Mouse (Mus musculus): ENCODE data around the gene Cebpz.

Gene Cebpz

GRCm38 (mm10) chr17:78903158-78903557 is 33.7 kb downstream of the Cebpz start:
- in situ Hi-C loops (cut with MseI, MboI) = no loop called here

GRCm38 (mm10) chr17:78895394-78895793 is 41.5 kb downstream of the Cebpz start:
- in situ Hi-C loops (cut with MseI, MboI) = no loop called here

- in situ Hi-C loops (cut with MseI, MboI) = no loop called here
Observed at GRCm38 (mm10) chr17:78894991-78895390, 41.9 kb downstream of the Cebpz start.

GRCm38 (mm10) chr17:78891020-78891419 is 45.8 kb downstream of the Cebpz start:
- in situ Hi-C loops (cut with MseI, MboI) = no loop called here

GRCm38 (mm10) chr17:78889184-78889583 is 47.7 kb downstream of the Cebpz start:
- in situ Hi-C loops (cut with MseI, MboI) = no loop called here

GRCm38 (mm10) chr17:78888554-78888953 is 48.3 kb downstream of the Cebpz start:
- in situ Hi-C loops (cut with MseI, MboI) = no loop called here

- in situ Hi-C loops (cut with MseI, MboI) = no loop called here
Observed at GRCm38 (mm10) chr17:78885286-78886065, 51.4 kb downstream of the Cebpz start.

- in situ Hi-C loops (cut with MseI, MboI) = no loop called here
Observed at GRCm38 (mm10) chr17:78883291-78883690, 53.6 kb downstream of the Cebpz start.

GRCm38 (mm10) chr17:78882401-78883112 is 54.3 kb downstream of the Cebpz start, which contains the start of gene Eif2ak2:
Gene Eif2ak2 (minus strand): TSS chr17:78882573.
- in situ Hi-C loops (cut with MseI, MboI) = no loop called here

GRCm38 (mm10) chr17:78881878-78882304 is 55.0 kb downstream of the Cebpz start:
- in situ Hi-C loops (cut with MseI, MboI) = no loop called here

- in situ Hi-C loops (cut with MseI, MboI) = no loop called here
Observed at GRCm38 (mm10) chr17:78873886-78874285, 63.0 kb downstream of the Cebpz start.
